Mouse (Mus musculus) liver, adult 10 weeks (tissue): ENCODE results near the gene Vmn1r198. TPM values are rescaled to one million over a fixed set of nuclear protein-coding genes. Genes with fewer than 3 reads are reported as not detected.

Experiments
- polyA plus RNA-seq: library from polyadenylated mRNA; stranded (reverse); fragments of 350-450 nt; fragmentation: Illumina TruSeq; extraction: RNeasy Lipid Tissue Mini Kit (QIAGEN cat#74804); gene quantifications from one replicate; pipeline ENCODE4 v1.2.3, GENCODE M21; 2014; ENCODE audit warnings: low read depth, low replicate concordance

Vmn1r198 gene
- not detected for polyA plus RNA-seq

GRCm38 (mm10) chr13:22350064-22350463, at the start of gene Vmn1r198:
TSS of gene Vmn1r198 (plus strand) at chr13:22350364.

GRCm38 (mm10) chr13:22324289-22324688, 25.9 kb upstream of the Vmn1r198 start, which contains the start of gene Vmn1r197:
TSS of gene Vmn1r197 (plus strand) at chr13:22324589.

GRCm38 (mm10) chr13:22379518-22379917, 29.4 kb downstream of the Vmn1r198 start, which contains the start of gene Vmn1r199:
TSS of gene Vmn1r199 (plus strand) at chr13:22379818.

DNA sequence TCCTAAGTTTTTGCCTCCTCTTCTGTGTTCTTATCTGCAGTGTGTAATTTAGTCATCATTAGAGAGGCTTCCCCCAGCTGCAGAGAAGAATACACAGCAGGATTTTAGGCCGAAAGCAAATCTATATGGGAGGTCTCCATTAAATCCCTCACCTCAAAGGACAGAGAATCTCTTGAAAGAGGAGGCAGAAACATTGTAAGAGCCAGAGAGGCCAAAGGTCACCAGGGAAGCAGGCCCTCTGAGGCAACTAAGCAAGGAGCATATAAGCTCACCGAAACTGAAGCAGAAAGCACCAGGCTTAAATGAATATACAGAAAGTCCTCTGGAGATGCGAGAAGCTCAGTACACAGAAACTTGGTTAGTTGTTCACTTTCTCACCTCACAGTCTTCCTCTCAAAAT, 39.9 kb downstream of the Vmn1r198 start, which contains the start of gene Vmn1r200:
TSS of gene Vmn1r200 (plus strand) at position 301 of the 400 bp plus-strand sequence.

Other genes starting within 250 kb of the Vmn1r198 start
- gene Vmn1r189, start 244.5 kb upstream of the Vmn1r198 start, polyA plus RNA-seq, result not detected
- not detected for gene Vmn1r191, start 166.4 kb upstream of the Vmn1r198 start, polyA plus RNA-seq
- not detected for gene Vmn1r192, start 159.2 kb upstream of the Vmn1r198 start, polyA plus RNA-seq
- not detected for gene Vmn1r193, start 127.2 kb upstream of the Vmn1r198 start, polyA plus RNA-seq
- not detected for gene Vmn1r194, start 106.1 kb upstream of the Vmn1r198 start, polyA plus RNA-seq
- gene Vmn1r195, start 79.8 kb upstream of the Vmn1r198 start, polyA plus RNA-seq, result not detected
- not detected for gene Vmn1r196, start 60.4 kb upstream of the Vmn1r198 start, polyA plus RNA-seq
- not detected for gene Vmn1r197, start 25.8 kb upstream of the Vmn1r198 start, polyA plus RNA-seq
- not detected for gene Vmn1r199, start 29.5 kb downstream of the Vmn1r198 start, polyA plus RNA-seq
- gene Vmn1r200, start 40.0 kb downstream of the Vmn1r198 start, polyA plus RNA-seq, result not detected
- not detected for gene Vmn1r201, start 121.6 kb downstream of the Vmn1r198 start, polyA plus RNA-seq
- gene Vmn1r202, start 155.0 kb downstream of the Vmn1r198 start, polyA plus RNA-seq, result not detected
- not detected for gene Vmn1r203, start 167.8 kb downstream of the Vmn1r198 start, polyA plus RNA-seq
- gene Vmn1r204, start 202.8 kb downstream of the Vmn1r198 start, polyA plus RNA-seq, result not detected
- not detected for gene Vmn1r205, start 242.6 kb downstream of the Vmn1r198 start, polyA plus RNA-seq